Comparison of ENCODE assay signal across 27 mouse cellular contexts in the genomic region with DNA sequence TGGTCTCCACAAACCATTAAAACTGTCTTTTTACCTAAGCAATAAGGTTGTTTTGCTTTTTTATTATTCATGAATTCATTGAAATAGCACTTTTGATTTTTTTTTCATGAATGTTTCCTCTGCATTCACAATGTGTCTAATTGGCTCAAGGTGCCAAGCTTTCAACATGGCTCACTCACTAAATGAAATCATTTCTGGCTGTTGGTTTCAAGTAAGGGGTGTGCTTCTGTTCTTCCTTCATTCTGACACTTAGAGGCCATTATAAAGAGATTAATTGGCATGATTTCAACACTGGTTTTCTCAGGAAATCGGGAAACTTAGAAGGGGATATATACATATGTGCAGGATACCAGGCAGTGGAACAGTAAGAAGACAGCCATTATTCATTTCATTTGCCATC.
"Had no signal": no experiment of that assay in that cellular context is flagged by ENCODE, and none has a peak within 500 bp of the region (broad histone marks: within the 10 kb centered on the region; RNA-seq: fewer than 3 reads in every experiment).

No protein-coding gene starts in this region.

- H3K4me2 ChIP-seq: heart, embryonic 11.5 days; heart, embryonic 13.5 days; heart, embryonic 15.5 days; hindbrain, embryonic 13.5 days; hindbrain, embryonic 15.5 days; kidney, embryonic 15.5 days; limb, embryonic 13.5 days; limb, embryonic 15.5 days; liver, embryonic 12.5 days had no signal

- H3K9ac ChIP-seq: heart, embryonic 13.5 days; heart, embryonic 15.5 days; hindbrain, embryonic 13.5 days; hindbrain, embryonic 15.5 days; kidney, embryonic 15.5 days; limb, embryonic 13.5 days; limb, embryonic 15.5 days; liver, embryonic 12.5 days; liver, embryonic 14.5 days had no signal

- H3K4me1 ChIP-seq: heart, embryonic 13.5 days; heart, embryonic 15.5 days; hindbrain, embryonic 13.5 days; hindbrain, embryonic 15.5 days; kidney, embryonic 15.5 days; limb, embryonic 13.5 days; limb, embryonic 15.5 days; liver, embryonic 12.5 days had no signal

- H3K36me3 ChIP-seq: heart, embryonic 13.5 days; heart, embryonic 15.5 days; hindbrain, embryonic 13.5 days; hindbrain, embryonic 15.5 days; kidney, embryonic 15.5 days; limb, embryonic 13.5 days; limb, embryonic 15.5 days; liver, embryonic 12.5 days had no signal

- H3K27ac ChIP-seq: heart, adult 2 months; heart, embryonic 13.5 days; heart, embryonic 15.5 days; hindbrain, embryonic 13.5 days; hindbrain, embryonic 15.5 days; hindbrain, postnatal 0 days; kidney, embryonic 15.5 days; kidney, postnatal 0 days; limb, embryonic 13.5 days; limb, embryonic 15.5 days; liver, embryonic 12.5 days; liver, embryonic 14.5 days had no signal

- ATAC-seq: hindbrain, postnatal 0 days; intestine, embryonic 16.5 days; liver, embryonic 12.5 days had no signal

- H3K4me3 ChIP-seq: heart, adult 2 months; heart, embryonic 13.5 days; heart, embryonic 15.5 days; hindbrain, embryonic 13.5 days; hindbrain, embryonic 15.5 days; kidney, embryonic 15.5 days; limb, embryonic 13.5 days; limb, embryonic 15.5 days; liver, embryonic 12.5 days had no signal

- DNase-seq: gastrocnemius, postnatal 14 days; gastrocnemius, postnatal 36 days; heart, adult 11 months; heart, adult 2 months; heart, postnatal 14 days; heart, postnatal 36 days; kidney, adult 11 months; kidney, adult 2 months; kidney, adult 9 months; kidney, postnatal 14 days; kidney, postnatal 36 days; layer of hippocampus, adult 9-11 months; layer of hippocampus, postnatal 36 days; left cerebral cortex, postnatal 4 days had no signal

- H3K9me3 ChIP-seq: heart, embryonic 13.5 days; heart, embryonic 15.5 days; hindbrain, embryonic 13.5 days; hindbrain, embryonic 15.5 days; kidney, embryonic 15.5 days; limb, embryonic 13.5 days; limb, embryonic 15.5 days; liver, embryonic 12.5 days had no signal

- H3K27me3 ChIP-seq: heart, embryonic 13.5 days; heart, embryonic 15.5 days; hindbrain, embryonic 13.5 days; hindbrain, embryonic 15.5 days; kidney, embryonic 15.5 days; limb, embryonic 13.5 days; limb, embryonic 15.5 days; liver, embryonic 12.5 days had no signal
